Mouse (Mus musculus) kidney, postnatal 0 days (tissue): ENCODE measurements around the gene Adat3. TPM values are rescaled to one million over a fixed set of nuclear protein-coding genes. Genes with fewer than 3 reads are reported as not detected.

Experiments
- ATAC-seq: fragments of 200-750 bp; cut with Nextera tagmentation; replicated peaks from 2 replicates; pipeline ENCODE4 v1.8.0; 2017; ENCODE audit warnings: low read depth, moderate number of reproducible peaks, moderate TSS enrichment, moderate library complexity; ENCODE audit not compliant: low FRiP score
- DNase-seq: peaks from one replicate; pipeline ENCODE4 v3.0.0-alpha.2; 2016; ENCODE audit warnings: low spot score
- H3K27ac ChIP-seq: fragments of 300-500 bp; sonication (generic); 2 replicates; pipeline ENCODE4 v1.5.1; 2014; ENCODE audit warnings: mild to moderate bottlenecking
- H3K27me3 ChIP-seq: fragments of 300-500 bp; sonication (generic); 2 replicates; pipeline ENCODE4 v1.6.1; 2014; ENCODE audit warnings: low read length, mixed read lengths; ENCODE audit not compliant: insufficient read depth
- H3K36me3 ChIP-seq: fragments of 300-500 bp; sonication (generic); 2 replicates; pipeline ENCODE4 v1.6.1; 2014; ENCODE audit warnings: low read length, mixed read lengths; ENCODE audit not compliant: insufficient read depth
- H3K4me1 ChIP-seq: fragments of 300-500 bp; sonication (generic); replicated peaks from 2 replicates; pipeline ENCODE4 v1.6.1; 2014; ENCODE audit warnings: antibody characterized with exemption, low read length, mixed read lengths; ENCODE audit not compliant: insufficient read depth
- H3K4me2 ChIP-seq: fragments of 300-500 bp; sonication (generic); 2 replicates; pipeline ENCODE4 v1.6.1; 2014; ENCODE audit warnings: mild to moderate bottlenecking, low read length, moderate library complexity, mixed read lengths
- H3K4me3 ChIP-seq: fragments of 300-500 bp; sonication (generic); replicated peaks from 2 replicates; pipeline ENCODE4 v1.5.1; 2014; ENCODE audit warnings: low read depth, low read length
- H3K9ac ChIP-seq: fragments of 300-500 bp; sonication (generic); 2 replicates; pipeline ENCODE4 v1.6.1; 2014; ENCODE audit warnings: low read depth, low read length
- H3K9me3 ChIP-seq: fragments of 300-500 bp; sonication (generic); replicated peaks from 2 replicates; pipeline ENCODE4 v1.6.1; 2016; ENCODE audit warnings: low read length, inconsistent platforms, mixed read lengths
- CTCF ChIP-seq: IDR thresholded peaks from 2 replicates; pipeline ENCODE4 v1.5.1; 2016; ENCODE audit warnings: antibody characterized with exemption, low read depth, mild to moderate bottlenecking, moderate library complexity
- WGBS: fragments of 180-500 bp; shearing (Covaris S2); extraction: QIAGEN DNeasy Blood & Tissue Kit; methylation state at CpG from one replicate; pipeline ENCODE4 v1.1.7; 2014; 5-methylcytosine and 5-hydroxymethylcytosine counted together
- polyA plus RNA-seq: library from polyadenylated mRNA; unstranded; fragments of >200 nt; fragmentation: Nextera tagmentation; extraction: Ambion mirVana; gene quantifications from 2 replicates; pipeline ENCODE4 v1.2.1, GENCODE M21; 2015

The Adat3 gene
- polyA plus RNA-seq, 1 experiment from 2014 or later, result 6.1 TPM

GRCm38 (mm10) chr10:80577195-80578130 is 25.2 kb upstream of the Adat3 start, which contains the start of gene Klf16:
Gene Klf16 (minus strand): TSS chr10:80577321.
- no peaks in the 10 kb centered on the region for H3K9me3 ChIP-seq
- H3K4me3 ChIP-seq, result peak within 1 kb of the TSS; percentile 86
- DNase-seq (peak; percentile 96), ATAC-seq (peak; percentile 79)
- peaks cover 14% of the 10 kb centered on the region; the same call in 1 of the 2 replicates for H3K4me1 ChIP-seq
- 0 out of 2 replicates have a peak, but pooled peaks cover 1% of the 10 kb centered on the region for H3K36me3 ChIP-seq
- no peaks in the 10 kb centered on the region for H3K27me3 ChIP-seq
- under 1% methylated on average over 69 of the region's 97 CpGs for WGBS
- TF ChIP-seq CTCF, result peak; percentile 24
- H3K9ac ChIP-seq, result peak within 1 kb of the TSS; percentile 84
- peak within 1 kb of the TSS; percentile 93 for H3K4me2 ChIP-seq
- peak within 1 kb of the TSS; percentile 87 for H3K27ac ChIP-seq

GRCm38 (mm10) chr10:80578131-80578750 is 24.4 kb upstream of the Adat3 start:
- under 1% methylated on average over 29 of the region's 29 CpGs for WGBS
- ATAC-seq, result peak; percentile 33

GRCm38 (mm10) chr10:80578911-80579310 is 23.8 kb upstream of the Adat3 start:
- peak overlapping the region; percentile 87 for H3K27ac ChIP-seq
- peaks cover 14% of the 10 kb centered on the region; the same call in 1 of the 2 replicates for H3K4me1 ChIP-seq
- WGBS, result 4% methylated on average over 8 of the region's 8 CpGs
- H3K9me3 ChIP-seq, result no peaks in the 10 kb centered on the region
- H3K4me2 ChIP-seq, result peak overlapping the region; percentile 93
- 0 out of 2 replicates have a peak overlapping the region, but pooled peaks have one; percentile 18 for H3K9ac ChIP-seq
- no peak for ATAC-seq
- H3K4me3 ChIP-seq, result peak overlapping the region; percentile 86; the same call in 1 of the 2 replicates
- TF ChIP-seq CTCF, result peak; percentile 74
- DNase-seq, result peak; percentile 83
- no peaks in the 10 kb centered on the region for H3K27me3 ChIP-seq
- H3K36me3 ChIP-seq, result 0 out of 2 replicates have a peak, but pooled peaks cover 5% of the 10 kb centered on the region

More at GRCm38 (mm10) chr10:80578131-80578750, 24.4 kb upstream of the Adat3 start:
- peak overlapping the region; percentile 87 for H3K27ac ChIP-seq
- H3K9me3 ChIP-seq, result no peaks in the 10 kb centered on the region
- H3K36me3 ChIP-seq, result 0 out of 2 replicates have a peak, but pooled peaks cover 4% of the 10 kb centered on the region
- H3K4me2 ChIP-seq, result peak overlapping the region; percentile 93
- DNase-seq, result peak; percentile 90
- peak overlapping the region; percentile 39; the same call in 1 of the 2 replicates for H3K9ac ChIP-seq
- peaks cover 14% of the 10 kb centered on the region; the same call in 1 of the 2 replicates for H3K4me1 ChIP-seq
- peak; percentile 90 for TF ChIP-seq CTCF
- H3K27me3 ChIP-seq, result no peaks in the 10 kb centered on the region
- peak overlapping the region; percentile 86 for H3K4me3 ChIP-seq

- no peak overlapping the region for H3K4me2 ChIP-seq
- TF ChIP-seq CTCF, result no peak
- H3K4me1 ChIP-seq, result peaks cover 7% of the 10 kb centered on the region; the same call in 1 of the 2 replicates
- no peak overlapping the region for H3K27ac ChIP-seq
- 89% methylated on average over 5 of the region's 5 CpGs for WGBS
- no peak for ATAC-seq
- peaks cover 19% of the 10 kb centered on the region; the same call in 1 of the 2 replicates for H3K36me3 ChIP-seq
- no peak overlapping the region for H3K4me3 ChIP-seq
- no peak for DNase-seq
- no peaks in the 10 kb centered on the region for H3K27me3 ChIP-seq
- no peak overlapping the region for H3K9ac ChIP-seq
- no peaks in the 10 kb centered on the region for H3K9me3 ChIP-seq
Observed at GRCm38 (mm10) chr10:80583047-80583446, 19.6 kb upstream of the Adat3 start.

- H3K27ac ChIP-seq, result peak overlapping the region; percentile 48; the same call in 1 of the 2 replicates
- peak; percentile 18 for DNase-seq
- no peak for TF ChIP-seq CTCF
- no peak overlapping the region for H3K4me3 ChIP-seq
- peaks cover 17% of the 10 kb centered on the region for H3K4me1 ChIP-seq
- no peaks in the 10 kb centered on the region for H3K9me3 ChIP-seq
- peak overlapping the region; percentile 5; the same call in 1 of the 2 replicates for H3K4me2 ChIP-seq
- peak; percentile 52 for ATAC-seq
- no peak overlapping the region for H3K9ac ChIP-seq
- H3K27me3 ChIP-seq, result no peaks in the 10 kb centered on the region
- WGBS, result 43% methylated on average over 12 of the region's 12 CpGs
- peaks cover 19% of the 10 kb centered on the region; the same call in 1 of the 2 replicates for H3K36me3 ChIP-seq
Observed at GRCm38 (mm10) chr10:80584045-80584488, 18.6 kb upstream of the Adat3 start.
